Mouse (Mus musculus) forebrain, embryonic 14.5 days (tissue): ENCODE data around the gene Csnk1e. TPM values are rescaled to one million over a fixed set of nuclear protein-coding genes. Genes with fewer than 3 reads are reported as not detected.

ENCODE experiments used
- ATAC-seq: fragments of 200-750 bp; cut with Nextera tagmentation; 2 replicates; pipeline ENCODE4 v1.8.0; 2017; ENCODE audit warnings: mild to moderate bottlenecking, moderate library complexity
- DNase-seq: peaks from one replicate; pipeline ENCODE4 v3.0.0-alpha.2; 2015; ENCODE audit warnings: low spot score
- H3K27ac ChIP-seq: fragments of 300-500 bp; sonication (generic); 2 replicates; pipeline ENCODE4 v1.5.1; 2014; ENCODE audit warnings: low read depth, mild to moderate bottlenecking, control low read depth, low read length, moderate library complexity
- H3K27me3 ChIP-seq: fragments of 300-500 bp; sonication (generic); replicated peaks from 2 replicates; pipeline ENCODE4 v1.6.1; 2014; ENCODE audit warnings: low read length, control low read depth, mixed read lengths; ENCODE audit not compliant: control insufficient read depth, insufficient read depth
- H3K36me3 ChIP-seq: fragments of 300-500 bp; sonication (generic); 2 replicates; pipeline ENCODE4 v1.6.1; 2014; ENCODE audit warnings: low read length, control low read depth; ENCODE audit not compliant: control insufficient read depth, insufficient read depth
- H3K4me1 ChIP-seq: fragments of 300-500 bp; sonication (generic); 2 replicates; pipeline ENCODE4 v1.6.1; 2014; ENCODE audit warnings: antibody characterized with exemption, low read length, control low read depth; ENCODE audit not compliant: control insufficient read depth, insufficient read depth
- H3K4me2 ChIP-seq: fragments of 300-500 bp; sonication (generic); 2 replicates; pipeline ENCODE4 v1.6.1; 2014; ENCODE audit warnings: mild to moderate bottlenecking, control low read depth, low read length
- H3K4me3 ChIP-seq: fragments of 300-500 bp; sonication (generic); 2 replicates; pipeline ENCODE4 v1.5.1; 2014; ENCODE audit warnings: low read depth, low read length, control low read depth
- H3K9ac ChIP-seq: fragments of 300-500 bp; sonication (generic); 2 replicates; pipeline ENCODE4 v1.6.1; 2014; ENCODE audit warnings: mild to moderate bottlenecking, low read length, control low read depth, moderate library complexity
- H3K9me3 ChIP-seq: fragments of 300-500 bp; sonication (generic); replicated peaks from 2 replicates; pipeline ENCODE4 v1.6.1; 2016; ENCODE audit warnings: low read length, control low read depth, mixed read lengths; ENCODE audit not compliant: control insufficient read depth
- WGBS: fragments of 180-500 bp; shearing (Covaris S2); extraction: QIAGEN DNeasy Blood & Tissue Kit; methylation state at CpG from one replicate; pipeline ENCODE4 v1.1.7; 2014; 5-methylcytosine and 5-hydroxymethylcytosine counted together
- polyA plus RNA-seq: library from polyadenylated mRNA; unstranded; fragments of >200 nt; fragmentation: Nextera tagmentation; extraction: Ambion mirVana; gene quantifications from 2 replicates; pipeline ENCODE4 v1.2.1, GENCODE M21; 2014

Csnk1e gene
- polyA plus RNA-seq, 1 experiment from 2014 or later, result 114 TPM

DNA sequence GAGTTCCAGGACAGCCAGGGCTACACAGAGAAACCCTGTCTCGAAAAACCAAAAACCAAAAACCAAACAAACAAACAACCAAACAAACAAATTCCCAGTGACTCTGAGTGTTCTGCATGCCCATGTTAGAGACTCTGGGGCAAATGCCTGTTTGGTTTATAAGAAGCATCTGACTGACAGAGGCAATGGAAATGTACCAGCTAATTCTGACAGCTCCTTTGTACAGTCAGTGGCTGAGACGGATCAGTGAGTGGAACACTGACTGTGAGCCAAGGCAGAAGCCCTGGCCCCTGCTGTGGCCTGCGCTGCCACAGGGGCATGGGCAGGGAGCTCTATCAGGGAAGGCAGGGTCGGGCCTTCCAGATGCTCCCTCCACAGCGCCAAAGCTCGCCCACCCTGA, 68.3 kb downstream of the Csnk1e start:
- no peak overlapping the region for H3K27ac ChIP-seq
- no peak overlapping the region for H3K9ac ChIP-seq

GRCm38 (mm10) chr15:79381644-79382043, 73.7 kb downstream of the Csnk1e start:
- peak overlapping the region; percentile 27; the same call in 1 of the 2 replicates for H3K27ac ChIP-seq
- peaks cover 18% of the 10 kb centered on the region for H3K36me3 ChIP-seq
- H3K4me3 ChIP-seq, result no peak overlapping the region
- H3K9ac ChIP-seq, result no peak overlapping the region
- H3K9me3 ChIP-seq, result no peaks in the 10 kb centered on the region
- no peak for ATAC-seq
- 0 out of 2 replicates have a peak, but pooled peaks cover 7% of the 10 kb centered on the region for H3K4me1 ChIP-seq
- no peak for DNase-seq
- 90% methylated on average over 9 of the region's 9 CpGs for WGBS
- no peaks in the 10 kb centered on the region for H3K27me3 ChIP-seq
- no peak overlapping the region for H3K4me2 ChIP-seq

More for the DNA sequence above, 68.3 kb downstream of the Csnk1e start:
- Histone ChIP-seq H3K4me2 (no peak overlapping the region), H3K36me3 (no peaks in the 10 kb centered on the region), H3K4me3 (no peak overlapping the region), H3K4me1 (no peaks in the 10 kb centered on the region), H3K9me3 (no peaks in the 10 kb centered on the region), H3K27me3 (no peaks in the 10 kb centered on the region)
- 70% methylated on average over 6 of the region's 6 CpGs for WGBS
- DNase-seq (no peak), ATAC-seq (no peak)

GRCm38 (mm10) chr15:79380468-79381444, 74.6 kb downstream of the Csnk1e start:
- Histone ChIP-seq H3K36me3 (peaks cover 25% of the 10 kb centered on the region), H3K4me1 (0 out of 2 replicates have a peak, but pooled peaks cover 7% of the 10 kb centered on the region), H3K27me3 (no peaks in the 10 kb centered on the region), H3K27ac (peak overlapping the region; percentile 52), H3K9me3 (no peaks in the 10 kb centered on the region), H3K9ac (peak overlapping the region; percentile 25; the same call in 1 of the 2 replicates), H3K4me2 (0 out of 2 replicates have a peak overlapping the region, but pooled peaks have one; percentile 7), H3K4me3 (no peak overlapping the region)
- WGBS, result 47% methylated on average over 23 of the region's 23 CpGs
- ATAC-seq (peak; percentile 48), DNase-seq (peak; percentile 70)

GRCm38 (mm10) chr15:79379658-79380057, 75.7 kb downstream of the Csnk1e start:
- 0 out of 2 replicates have a peak, but pooled peaks cover 7% of the 10 kb centered on the region for H3K4me1 ChIP-seq
- WGBS, result 91% methylated on average over 7 of the region's 7 CpGs
- H3K4me3 ChIP-seq, result no peak overlapping the region
- no peak overlapping the region for H3K27ac ChIP-seq
- no peaks in the 10 kb centered on the region for H3K9me3 ChIP-seq
- no peak overlapping the region for H3K4me2 ChIP-seq
- no peaks in the 10 kb centered on the region for H3K27me3 ChIP-seq
- ATAC-seq, result no peak
- DNase-seq, result no peak
- peaks cover 31% of the 10 kb centered on the region for H3K36me3 ChIP-seq
- H3K9ac ChIP-seq, result no peak overlapping the region

- no peak overlapping the region for H3K4me3 ChIP-seq
- no peaks in the 10 kb centered on the region for H3K9me3 ChIP-seq
- ATAC-seq, result no peak
- H3K4me1 ChIP-seq, result 0 out of 2 replicates have a peak, but pooled peaks cover 7% of the 10 kb centered on the region
- H3K27ac ChIP-seq, result no peak overlapping the region
- no peak overlapping the region for H3K4me2 ChIP-seq
- peaks cover 41% of the 10 kb centered on the region for H3K36me3 ChIP-seq
- H3K27me3 ChIP-seq, result no peaks in the 10 kb centered on the region
- WGBS, result 98% methylated on average over 10 of the region's 10 CpGs
- no peak for DNase-seq
- H3K9ac ChIP-seq, result no peak overlapping the region
Measured at GRCm38 (mm10) chr15:79378608-79379007, 76.8 kb downstream of the Csnk1e start.

GRCm38 (mm10) chr15:79377681-79378080, 77.7 kb downstream of the Csnk1e start:
- no peaks in the 10 kb centered on the region for H3K27me3 ChIP-seq
- no peak overlapping the region for H3K4me3 ChIP-seq
- 82% methylated on average over 6 of the region's 6 CpGs for WGBS
- peaks cover 47% of the 10 kb centered on the region for H3K36me3 ChIP-seq
- no peaks in the 10 kb centered on the region for H3K9me3 ChIP-seq
- ATAC-seq (no peak), DNase-seq (no peak)
- no peak overlapping the region for H3K9ac ChIP-seq
- H3K27ac ChIP-seq, result no peak overlapping the region
- H3K4me1 ChIP-seq, result 0 out of 2 replicates have a peak, but pooled peaks cover 7% of the 10 kb centered on the region
- H3K4me2 ChIP-seq, result no peak overlapping the region

GRCm38 (mm10) chr15:79374760-79375159, 80.6 kb downstream of the Csnk1e start:
- H3K9me3 ChIP-seq, result no peaks in the 10 kb centered on the region
- H3K27ac ChIP-seq, result no peak overlapping the region
- no peaks in the 10 kb centered on the region for H3K27me3 ChIP-seq
- H3K4me1 ChIP-seq, result no peaks in the 10 kb centered on the region
- DNase-seq, result no peak
- WGBS, result 58% methylated on average over 3 of the region's 3 CpGs
- H3K4me3 ChIP-seq, result no peak overlapping the region
- H3K36me3 ChIP-seq, result peaks cover 57% of the 10 kb centered on the region
- H3K9ac ChIP-seq, result no peak overlapping the region
- no peak overlapping the region for H3K4me2 ChIP-seq
- ATAC-seq, result no peak

- ATAC-seq (no peak), DNase-seq (no peak)
- Histone ChIP-seq H3K27ac (no peak overlapping the region), H3K4me2 (no peak overlapping the region), H3K36me3 (peaks cover 63% of the 10 kb centered on the region), H3K9ac (no peak overlapping the region), H3K27me3 (no peaks in the 10 kb centered on the region), H3K4me3 (no peak overlapping the region), H3K4me1 (no peaks in the 10 kb centered on the region), H3K9me3 (no peaks in the 10 kb centered on the region)
- 88% methylated on average over 7 of the region's 7 CpGs for WGBS
Measured at GRCm38 (mm10) chr15:79370281-79370843, 85.0 kb downstream of the Csnk1e start.
